Mouse (Mus musculus): Measurements from ENCODE around the gene Trpt1. TPM values are rescaled to one million over a fixed set of nuclear protein-coding genes. Genes with fewer than 3 reads are reported as not detected.
A peak's percentile ranks its signal among the peaks of the same experiment; 100 is the strongest.
"Not testable (repeated sequence)": the region's sequence is repeated elsewhere in the genome, so short reads cannot be mapped to it uniquely, and the experiment has no call there.

Gene Trpt1
- polyA plus RNA-seq, 1 experiment from 2014 or later: 16.0 TPM

- Histone ChIP-seq H3K27me3 (no peaks in the 10 kb centered on the region), H3K9ac (replicated peaks) (peak overlapping the region; percentile 74), H3K4me2 (replicated peaks) (peak overlapping the region; percentile 75), H3K4me3 (peak overlapping the region; percentile 79), H3K36me3 (0 out of 2 replicates have a peak, but pooled peaks cover 9% of the 10 kb centered on the region), H3K27ac (replicated peaks) (peak overlapping the region; percentile 66), H3K4me1 (peaks cover 29% of the 10 kb centered on the region), H3K9me3 (no peaks in the 10 kb centered on the region)
- ATAC-seq (replicated peaks): no peak
- WGBS: 5% methylated on average over 8 of the region's 8 CpGs
Observed at GRCm38 (mm10) chr19:6987904-6988285, 8.0 kb upstream of the Trpt1 start.

GRCm38 (mm10) chr19:6989251-6989650 lies 6.7 kb upstream of the Trpt1 start:
- H3K27me3 ChIP-seq: no peaks in the 10 kb centered on the region
- H3K9me3 ChIP-seq: no peaks in the 10 kb centered on the region
- no peak overlapping the region for H3K9ac ChIP-seq (replicated peaks)
- ATAC-seq (replicated peaks): no peak
- WGBS: 89% methylated on average over 8 of the region's 8 CpGs
- H3K4me1 ChIP-seq: peaks cover 33% of the 10 kb centered on the region
- H3K4me3 ChIP-seq: no peak overlapping the region
- 0 out of 2 replicates have a peak, but pooled peaks cover 4% of the 10 kb centered on the region for H3K36me3 ChIP-seq
- no peak overlapping the region for H3K4me2 ChIP-seq (replicated peaks)
- no peak overlapping the region for H3K27ac ChIP-seq (replicated peaks)

- H3K9ac ChIP-seq (replicated peaks): no peak overlapping the region
- no peaks in the 10 kb centered on the region for H3K27me3 ChIP-seq
- H3K36me3 ChIP-seq: no peaks in the 10 kb centered on the region
- 85% methylated on average over 6 of the region's 6 CpGs for WGBS
- no peak overlapping the region for H3K27ac ChIP-seq (replicated peaks)
- no peaks in the 10 kb centered on the region for H3K9me3 ChIP-seq
- H3K4me3 ChIP-seq: no peak overlapping the region
- peaks cover 47% of the 10 kb centered on the region for H3K4me1 ChIP-seq
- H3K4me2 ChIP-seq (replicated peaks): no peak overlapping the region
- ATAC-seq (replicated peaks): no peak
Observed at GRCm38 (mm10) chr19:6990712-6991111, 5.2 kb upstream of the Trpt1 start.

- H3K27ac ChIP-seq (replicated peaks); H3K9ac ChIP-seq (replicated peaks); H3K4me2 ChIP-seq (replicated peaks); H3K36me3 ChIP-seq; H3K9me3 ChIP-seq; H3K27me3 ChIP-seq; H3K4me3 ChIP-seq; ATAC-seq (replicated peaks): not testable (repeated sequence)
- 92% methylated on average over 6 of the region's 6 CpGs for WGBS
- H3K4me1 ChIP-seq: peaks cover 47% of the 10 kb centered on the region
Observed at GRCm38 (mm10) chr19:6991166-6991565, 4.8 kb upstream of the Trpt1 start.

GRCm38 (mm10) chr19:6992011-6992858 lies 3.7 kb upstream of the Trpt1 start, which contains the start of gene Dnajc4:
TSS of gene Dnajc4 (minus strand) at chr19:6992572.
- no peaks in the 10 kb centered on the region for H3K9me3 ChIP-seq
- WGBS: 1% methylated on average over 37 of the region's 37 CpGs
- peak within 1 kb of the TSS; percentile 60 for H3K4me3 ChIP-seq
- H3K9ac ChIP-seq (replicated peaks): peak within 1 kb of the TSS; percentile 62
- H3K36me3 ChIP-seq: no peaks in the 10 kb centered on the region
- peak within 1 kb of the TSS; percentile 92 for H3K4me2 ChIP-seq (replicated peaks)
- ATAC-seq (replicated peaks): peak; percentile 95
- H3K4me1 ChIP-seq: peaks cover 48% of the 10 kb centered on the region
- H3K27me3 ChIP-seq: no peaks in the 10 kb centered on the region
- peak within 1 kb of the TSS; percentile 60 for H3K27ac ChIP-seq (replicated peaks)

- peak; percentile 14; the same call in 1 of the 2 replicates for ATAC-seq (replicated peaks)
- 59% methylated on average over 14 of the region's 14 CpGs for whole genome bisulfite sequencing
- Histone ChIP-seq H3K9ac (replicated peaks) (peak overlapping the region; percentile 62), H3K36me3 (no peaks in the 10 kb centered on the region), H3K4me2 (replicated peaks) (peak overlapping the region; percentile 92), H3K27ac (replicated peaks) (peak overlapping the region; percentile 60), H3K4me3 (peak overlapping the region; percentile 60), H3K27me3 (no peaks in the 10 kb centered on the region), H3K4me1 (peaks cover 42% of the 10 kb centered on the region), H3K9me3 (no peaks in the 10 kb centered on the region)
Observed at GRCm38 (mm10) chr19:6993011-6993770, 2.7 kb upstream of the Trpt1 start.

- Histone ChIP-seq H3K4me3 (no peak overlapping the region), H3K36me3 (no peaks in the 10 kb centered on the region), H3K9ac (replicated peaks) (no peak overlapping the region), H3K27ac (replicated peaks) (no peak overlapping the region), H3K9me3 (no peaks in the 10 kb centered on the region), H3K4me2 (replicated peaks) (no peak overlapping the region), H3K27me3 (no peaks in the 10 kb centered on the region), H3K4me1 (peaks cover 40% of the 10 kb centered on the region)
- 90% methylated on average over 8 of the region's 8 CpGs for WGBS
- ATAC-seq (replicated peaks): no peak
Observed at GRCm38 (mm10) chr19:6994002-6994401, 1.9 kb upstream of the Trpt1 start.

- H3K9ac ChIP-seq (replicated peaks): no peak overlapping the region
- H3K27ac ChIP-seq (replicated peaks): no peak overlapping the region
- H3K4me3 ChIP-seq: no peak overlapping the region
- H3K9me3 ChIP-seq: no peaks in the 10 kb centered on the region
- no peak overlapping the region for H3K4me2 ChIP-seq (replicated peaks)
- H3K27me3 ChIP-seq: no peaks in the 10 kb centered on the region
- 0 out of 2 replicates have a peak, but pooled peaks cover 2% of the 10 kb centered on the region for H3K36me3 ChIP-seq
- ATAC-seq (replicated peaks): no peak
- H3K4me1 ChIP-seq: peaks cover 40% of the 10 kb centered on the region
- 84% methylated on average over 8 of the region's 8 CpGs for WGBS
Observed at GRCm38 (mm10) chr19:6994489-6994888, 1.4 kb upstream of the Trpt1 start.

GRCm38 (mm10) chr19:6995255-6995991 lies 508 bp upstream of the Trpt1 start:
- Histone ChIP-seq H3K4me1 (peaks cover 40% of the 10 kb centered on the region), H3K27me3 (no peaks in the 10 kb centered on the region), H3K4me2 (replicated peaks) (peak overlapping the region; percentile 82), H3K36me3 (0 out of 2 replicates have a peak, but pooled peaks cover 9% of the 10 kb centered on the region), H3K9me3 (no peaks in the 10 kb centered on the region), H3K9ac (replicated peaks) (peak overlapping the region; percentile 67), H3K4me3 (peak overlapping the region; percentile 60), H3K27ac (replicated peaks) (no peak overlapping the region)
- 50% methylated on average over 21 of the region's 21 CpGs for WGBS
- ATAC-seq (replicated peaks): no peak

GRCm38 (mm10) chr19:6997721-6998290 lies 1.9 kb downstream of the Trpt1 start:
- Histone ChIP-seq H3K4me3 (no peak overlapping the region), H3K9ac (replicated peaks) (no peak overlapping the region), H3K4me1 (peaks cover 32% of the 10 kb centered on the region), H3K36me3 (0 out of 2 replicates have a peak, but pooled peaks cover 9% of the 10 kb centered on the region), H3K27ac (replicated peaks) (no peak overlapping the region), H3K4me2 (replicated peaks) (no peak overlapping the region), H3K27me3 (no peaks in the 10 kb centered on the region), H3K9me3 (no peaks in the 10 kb centered on the region)
- no peak for ATAC-seq (replicated peaks)
- 75% methylated on average over 9 of the region's 9 CpGs for WGBS

- Histone ChIP-seq H3K27ac (replicated peaks) (no peak overlapping the region), H3K27me3 (no peaks in the 10 kb centered on the region), H3K9ac (replicated peaks) (no peak overlapping the region), H3K4me2 (replicated peaks) (no peak overlapping the region), H3K4me3 (no peak overlapping the region), H3K4me1 (peaks cover 25% of the 10 kb centered on the region), H3K36me3 (0 out of 2 replicates have a peak, but pooled peaks cover 9% of the 10 kb centered on the region), H3K9me3 (no peaks in the 10 kb centered on the region)
- no peak for ATAC-seq (replicated peaks)
- 91% methylated on average over 19 of the region's 19 CpGs for WGBS
Observed at GRCm38 (mm10) chr19:6999360-7000063, 3.6 kb downstream of the Trpt1 start.
